Mouse (Mus musculus) small intestine, adult 2 months (tissue): Measurements from ENCODE around the gene Htatip2.

ENCODE experiments used
- CTCF ChIP-seq: fragments of 200-500 bp; IDR thresholded peaks from 2 replicates; pipeline ENCODE4 v1.5.1; 2012; ENCODE audit warnings: low read depth, mild to moderate bottlenecking, control low read depth, inconsistent platforms, low read length, moderate library complexity, mixed read lengths; ENCODE audit not compliant: insufficient replicate concordance, insufficient read length; ENCODE audit errors: extremely low read depth
- POLR2A ChIP-seq: fragments of 200-500 bp; IDR thresholded peaks from 2 replicates; pipeline ENCODE4 v1.6.1; 2012; ENCODE audit warnings: low read depth, mild to moderate bottlenecking, control low read depth, inconsistent platforms, low read length, moderate library complexity

- TF ChIP-seq POLR2A (no peak), CTCF (no peak)
These were observed 49.4 kb upstream of the Htatip2 start for GRCm38 (mm10) chr7:49709381-49710021.
